7 mouse cellular contexts compared by ENCODE assay signal in genomic region chr6:47013535-47013934, GRCm38 (mm10).
DNase-seq lines count a peak whose midpoint lies in the region; ATAC-seq lines count a peak whose summit lies in the region.

No protein-coding gene starts in this region.

- H3K27ac ChIP-seq in midbrain, embryonic 16.5 days (ENCODE audit: low read length): no peak overlapping the region

- H3K36me3 ChIP-seq in midbrain, embryonic 16.5 days (ENCODE audit: control insufficient read depth, insufficient read depth, low read length): no peaks in the 10 kb centered on the region
- no peaks in the 10 kb centered on the region for H3K36me3 ChIP-seq in splenic B cell, adult 2 months (ENCODE audit: control insufficient read depth, insufficient read depth, low read length, poor library complexity, severe bottlenecking)

- peak; percentile 87 for ATAC-seq in midbrain, embryonic 16.5 days

- H3K4me1 ChIP-seq in midbrain, embryonic 16.5 days (ENCODE audit: control insufficient read depth, insufficient read depth, low read length): peaks cover 9% of the 10 kb centered on the region

- DNase-seq in adrenal gland, adult (ENCODE audit: inconsistent age in 2 of 2, low spot score in 1 of 2): peak; percentile 65 to 92
- peak; percentile 92 to 94 for DNase-seq in cerebellum, postnatal 10 days
- DNase-seq in frontal cortex, postnatal 10 days (ENCODE audit: low spot score in 2 of 2): peak; percentile 60 to 78
- peak; percentile 61 for DNase-seq in kidney, adult 18-20 months
- peak; percentile 69 to 79 for DNase-seq in left cerebral cortex, postnatal 36 days (ENCODE audit: low spot score in 2 of 2)
- peak; percentile 59 for DNase-seq in splenic B cell, adult 2 months (ENCODE audit: low read depth, low spot score)

- no peak overlapping the region for H3K9ac ChIP-seq in midbrain, embryonic 16.5 days (ENCODE audit: low read depth, low read length)

- no peaks in the 10 kb centered on the region for H3K9me3 ChIP-seq in midbrain, embryonic 16.5 days (replicated peaks; ENCODE audit: control insufficient read depth, low read length, poor library complexity, severe bottlenecking)

- intact Hi-C loops in left cerebral cortex, postnatal 36 days (cut with DNase I): no loop called here

- H3K4me3 ChIP-seq in midbrain, embryonic 16.5 days (ENCODE audit: low read depth, low read length): no peak overlapping the region

- no peak overlapping the region for H3K4me2 ChIP-seq in midbrain, embryonic 16.5 days (ENCODE audit: low read length)

- WGBS in midbrain, embryonic 16.5 days: 13% methylated on average over 4 of the region's 4 CpGs

- no peaks in the 10 kb centered on the region for H3K27me3 ChIP-seq in midbrain, embryonic 16.5 days (ENCODE audit: control insufficient read depth, insufficient read depth, low read depth, low read length)
- H3K27me3 ChIP-seq in splenic B cell, adult 2 months (ENCODE audit: control insufficient read depth, insufficient read depth, low read length, poor library complexity, severe bottlenecking): no peaks in the 10 kb centered on the region
